Mouse (Mus musculus): ENCODE measurements around the gene Sec22b. TPM values are rescaled to one million over a fixed set of nuclear protein-coding genes. Genes with fewer than 3 reads are reported as not detected.

Gene Sec22b
- total RNA-seq, 2 experiments from 2014 or later, result 67.9 to 81.1 TPM

DNA sequence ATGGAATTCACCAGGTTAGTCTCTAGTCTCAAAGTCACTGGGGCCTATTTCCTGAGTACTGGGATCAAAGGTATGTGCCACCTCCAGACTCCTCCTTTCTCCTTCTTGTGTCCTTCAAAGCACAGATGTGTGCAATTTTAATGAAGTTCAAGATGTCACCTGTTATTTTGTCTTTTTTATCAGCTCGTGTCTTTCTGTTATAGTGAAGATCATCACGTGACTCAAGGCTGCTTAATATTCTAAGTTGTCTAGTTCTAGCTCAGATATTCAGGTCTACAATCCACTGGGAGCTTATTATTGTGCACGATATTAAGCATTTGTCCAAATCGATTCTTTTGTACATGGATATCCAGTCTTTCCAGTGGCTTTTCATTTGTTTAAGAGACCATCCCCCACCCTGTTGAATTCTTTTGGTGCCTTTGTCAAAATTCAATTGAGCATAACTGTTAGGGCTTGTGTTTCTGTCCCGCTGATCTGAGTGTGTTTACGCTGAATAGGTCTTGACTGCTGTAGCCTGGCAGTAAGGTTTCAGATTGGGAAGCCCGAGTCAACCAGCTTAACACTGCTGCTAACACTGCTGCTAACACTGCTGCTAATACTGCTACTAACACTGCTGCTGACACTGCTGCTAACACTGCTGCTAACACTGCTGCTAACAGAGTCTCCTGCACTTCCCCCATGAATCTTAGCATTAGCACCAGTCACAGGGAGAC, 38.0 kb downstream of the Sec22b start:
- no peak for DNase-seq (ENCODE audit: extremely low spot score in 1 of 2, low spot score in 1 of 2)

GRCm38 (mm10) chr3:97939626-97940510, 38.9 kb downstream of the Sec22b start:
- no peak for DNase-seq (ENCODE audit: extremely low spot score in 1 of 2, low spot score in 1 of 2)

DNA sequence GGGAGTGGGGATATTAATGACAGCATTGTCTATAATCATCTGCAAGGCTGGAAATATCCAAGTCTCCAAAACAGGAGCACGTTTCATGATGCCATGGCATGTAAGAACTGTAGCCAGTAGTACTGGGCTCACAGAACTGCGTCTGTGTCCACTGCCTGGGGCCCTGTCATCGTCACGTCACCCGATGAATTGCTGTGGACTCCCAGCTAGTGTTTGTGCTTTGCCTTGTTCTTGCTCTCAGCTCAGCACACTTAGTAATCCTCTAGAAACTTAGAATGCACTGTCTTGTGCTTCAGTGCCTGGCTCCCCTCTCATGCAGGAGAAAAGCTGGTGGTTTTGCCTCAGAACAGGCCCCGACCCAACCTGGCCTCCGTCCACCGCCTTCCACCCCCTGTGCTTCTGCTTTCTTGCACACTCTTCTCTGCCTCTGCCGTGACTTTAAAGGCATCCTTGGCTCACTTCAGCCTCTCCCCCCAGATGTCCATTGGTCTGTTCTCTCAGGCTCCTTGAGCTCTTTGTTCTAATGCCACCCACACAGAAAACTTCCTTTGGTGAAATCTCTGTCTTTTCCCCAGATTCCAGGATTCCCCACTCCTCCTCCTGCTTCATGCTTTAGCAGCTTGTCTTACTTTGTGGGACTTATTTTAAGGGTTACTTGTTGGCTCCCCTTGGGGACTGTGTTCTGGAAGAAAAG, 39.7 kb downstream of the Sec22b start:
- DNase-seq (ENCODE audit: extremely low spot score in 1 of 2, low spot score in 1 of 2), result no peak

DNA sequence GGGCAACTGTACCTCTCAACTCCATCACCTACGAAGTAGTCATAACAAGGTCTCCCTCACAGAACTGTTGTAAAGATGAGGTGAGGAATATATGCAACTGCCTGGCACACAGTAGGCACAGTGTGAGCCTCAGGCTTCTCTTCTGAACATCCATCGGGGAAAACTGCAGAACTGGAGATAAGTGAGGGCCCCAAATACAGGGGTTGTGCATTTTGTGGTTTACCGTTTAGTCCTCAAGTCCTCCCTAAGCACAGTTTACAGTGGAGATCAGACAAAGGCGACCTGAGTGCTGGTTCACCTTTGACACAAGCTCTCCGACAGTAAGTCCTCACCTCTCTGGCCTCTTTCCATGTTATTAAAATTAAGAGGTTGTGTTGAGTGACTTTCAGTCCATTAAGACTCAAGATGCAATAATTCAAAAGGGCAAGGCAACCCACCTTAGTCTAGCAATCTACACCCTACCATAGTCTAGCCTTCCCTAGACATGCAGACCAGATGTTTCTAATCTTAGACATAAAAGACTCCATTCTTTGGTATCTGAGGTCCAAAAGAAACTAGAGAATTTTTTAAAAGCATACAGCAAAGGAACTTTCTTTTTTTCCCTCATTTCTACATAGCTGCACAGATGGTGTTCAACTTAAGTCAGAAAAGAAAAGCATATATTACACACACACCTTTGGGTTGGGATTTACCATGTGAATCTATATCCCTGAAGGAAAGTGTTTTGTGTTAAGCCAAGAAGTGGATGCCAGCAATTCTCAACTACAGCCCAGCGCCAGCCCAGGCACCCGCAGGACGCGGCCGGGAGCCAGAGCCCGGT, 40.7 kb downstream of the Sec22b start:
- no peak for DNase-seq (ENCODE audit: extremely low spot score in 1 of 2, low spot score in 1 of 2)

GRCm38 (mm10) chr3:97942260-97942950, 41.4 kb downstream of the Sec22b start:
- DNase-seq (ENCODE audit: extremely low spot score in 1 of 2, low spot score in 1 of 2), result no peak

- DNase-seq (ENCODE audit: extremely low spot score in 1 of 2, low spot score in 1 of 2), result no peak
These were observed 43.5 kb downstream of the Sec22b start for GRCm38 (mm10) chr3:97944462-97944861.

DNA sequence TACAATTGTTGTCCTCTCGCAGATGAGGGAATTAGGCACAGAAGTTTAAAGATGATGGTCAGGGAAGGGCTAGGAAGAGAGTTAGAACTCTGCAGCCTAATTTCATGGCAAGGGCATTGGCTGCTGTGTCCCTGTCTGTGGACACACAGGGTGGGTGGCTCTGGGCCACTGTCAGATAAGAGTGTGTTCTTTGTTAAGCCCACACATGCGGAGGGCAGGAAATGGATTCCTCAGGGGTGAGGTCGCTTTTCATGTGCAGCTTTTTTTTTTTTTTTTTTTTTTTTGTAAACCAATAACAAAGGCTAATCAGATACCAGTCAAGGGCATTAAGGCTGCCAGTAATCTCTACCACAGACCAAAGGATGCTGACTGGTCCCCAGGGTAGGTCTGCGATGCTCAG, 45.4 kb downstream of the Sec22b start:
- DNase-seq (ENCODE audit: extremely low spot score in 1 of 2, low spot score in 1 of 2), result no peak

- DNase-seq (ENCODE audit: extremely low spot score in 1 of 2, low spot score in 1 of 2), result no peak
These were observed 47.5 kb downstream of the Sec22b start for GRCm38 (mm10) chr3:97948518-97948917.

DNA sequence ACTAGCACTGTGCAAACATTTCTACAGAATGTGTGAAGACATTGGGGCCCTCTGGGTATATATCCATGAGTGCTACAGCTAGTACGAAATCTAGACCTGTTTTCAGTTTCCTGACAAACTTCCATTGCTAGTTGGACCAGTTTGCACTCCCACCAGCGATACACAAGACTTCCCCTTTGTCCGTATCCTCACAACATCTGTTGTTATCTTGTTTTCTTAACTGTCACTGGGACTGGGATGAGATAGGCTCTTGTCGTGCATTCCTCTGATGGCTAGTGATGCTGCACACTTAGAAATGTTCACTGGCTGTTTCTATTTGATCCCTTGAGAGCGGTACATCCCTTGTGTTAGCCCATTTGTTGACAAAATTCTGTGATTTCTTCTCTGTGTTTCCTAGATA, 49.0 kb downstream of the Sec22b start:
- no peak for DNase-seq (ENCODE audit: extremely low spot score in 1 of 2, low spot score in 1 of 2)

DNA sequence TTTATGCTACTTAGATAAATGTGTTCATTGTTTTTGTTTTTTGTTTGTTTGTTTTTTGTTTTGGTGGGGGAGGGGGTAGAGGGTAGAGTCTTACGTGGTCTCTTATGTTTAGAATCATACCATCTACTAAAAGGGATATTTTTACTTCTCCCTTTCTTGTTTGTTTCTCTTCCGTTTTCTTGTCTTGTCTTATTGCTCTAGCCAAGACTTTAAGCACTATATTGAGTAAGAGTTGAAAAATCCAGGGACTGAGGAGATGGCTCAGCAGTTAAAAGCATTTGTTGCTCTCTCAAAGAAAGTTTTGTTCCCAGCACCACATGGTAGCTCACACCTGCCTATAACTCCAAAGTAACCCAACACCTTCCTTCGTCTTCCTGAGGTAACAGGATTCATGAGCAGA, 50.1 kb downstream of the Sec22b start:
- no peak for DNase-seq (ENCODE audit: extremely low spot score in 1 of 2, low spot score in 1 of 2)

DNA sequence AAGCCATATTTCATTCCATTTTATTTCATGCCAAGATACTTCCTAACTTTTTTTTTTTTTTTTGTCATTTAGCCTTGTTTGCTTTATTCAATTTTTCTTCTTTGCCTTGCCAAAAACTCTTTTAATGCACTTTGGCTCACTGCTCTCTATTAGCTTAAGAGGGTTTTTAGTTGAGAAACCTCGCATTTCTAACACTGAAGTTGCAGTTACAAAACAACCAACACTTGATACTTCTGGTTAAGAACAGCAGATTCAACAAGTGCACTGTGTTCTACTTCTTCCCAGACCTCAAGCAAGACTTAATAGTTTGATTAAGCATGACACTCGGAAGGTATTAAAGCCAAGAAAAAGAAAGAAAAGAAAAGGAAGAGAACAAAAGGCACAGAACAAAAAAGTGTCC, 52.2 kb downstream of the Sec22b start:
- DNase-seq (ENCODE audit: extremely low spot score in 1 of 2, low spot score in 1 of 2), result no peak

DNA sequence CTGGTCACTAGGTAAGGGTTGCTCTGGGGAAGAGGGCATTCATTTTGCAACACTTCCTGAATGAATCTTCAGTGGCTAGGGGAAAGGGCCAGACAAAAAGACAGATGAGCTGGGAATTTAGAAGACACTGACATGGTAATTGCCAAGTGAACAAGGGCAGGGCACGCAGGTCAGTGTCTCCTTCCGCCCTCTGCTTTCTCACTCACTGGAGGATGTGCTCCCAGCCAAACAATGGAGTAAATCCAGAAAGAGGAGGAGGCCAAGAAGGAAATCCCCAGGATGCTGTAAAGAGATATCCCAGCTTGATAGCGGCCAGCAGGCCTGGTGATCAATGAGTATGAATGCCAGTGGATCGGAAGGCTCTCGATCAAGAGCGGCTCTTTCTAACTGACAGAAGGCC, 55.3 kb downstream of the Sec22b start:
- no peak for DNase-seq (ENCODE audit: extremely low spot score in 1 of 2, low spot score in 1 of 2)

DNA sequence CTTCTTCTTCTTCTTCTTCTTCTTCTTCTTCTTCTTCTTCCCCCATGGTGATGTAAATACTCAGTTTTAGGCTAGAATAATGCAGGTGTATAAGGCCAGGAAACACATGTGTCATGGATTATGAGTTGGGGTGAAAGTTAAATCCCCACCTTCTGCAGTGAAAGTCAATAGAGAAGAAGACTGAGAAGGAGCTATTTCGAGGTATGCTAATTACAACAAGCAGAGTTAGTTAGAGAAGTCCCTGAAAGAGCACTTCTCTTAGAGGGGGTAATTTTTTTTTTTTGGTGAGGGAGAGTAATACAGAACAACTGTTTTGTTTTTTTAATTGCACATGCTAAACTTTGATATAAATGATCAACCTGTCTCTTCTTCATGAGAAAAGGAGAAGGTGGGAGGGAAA, 55.9 kb downstream of the Sec22b start:
- no peak for DNase-seq (ENCODE audit: extremely low spot score in 1 of 2, low spot score in 1 of 2)

DNA sequence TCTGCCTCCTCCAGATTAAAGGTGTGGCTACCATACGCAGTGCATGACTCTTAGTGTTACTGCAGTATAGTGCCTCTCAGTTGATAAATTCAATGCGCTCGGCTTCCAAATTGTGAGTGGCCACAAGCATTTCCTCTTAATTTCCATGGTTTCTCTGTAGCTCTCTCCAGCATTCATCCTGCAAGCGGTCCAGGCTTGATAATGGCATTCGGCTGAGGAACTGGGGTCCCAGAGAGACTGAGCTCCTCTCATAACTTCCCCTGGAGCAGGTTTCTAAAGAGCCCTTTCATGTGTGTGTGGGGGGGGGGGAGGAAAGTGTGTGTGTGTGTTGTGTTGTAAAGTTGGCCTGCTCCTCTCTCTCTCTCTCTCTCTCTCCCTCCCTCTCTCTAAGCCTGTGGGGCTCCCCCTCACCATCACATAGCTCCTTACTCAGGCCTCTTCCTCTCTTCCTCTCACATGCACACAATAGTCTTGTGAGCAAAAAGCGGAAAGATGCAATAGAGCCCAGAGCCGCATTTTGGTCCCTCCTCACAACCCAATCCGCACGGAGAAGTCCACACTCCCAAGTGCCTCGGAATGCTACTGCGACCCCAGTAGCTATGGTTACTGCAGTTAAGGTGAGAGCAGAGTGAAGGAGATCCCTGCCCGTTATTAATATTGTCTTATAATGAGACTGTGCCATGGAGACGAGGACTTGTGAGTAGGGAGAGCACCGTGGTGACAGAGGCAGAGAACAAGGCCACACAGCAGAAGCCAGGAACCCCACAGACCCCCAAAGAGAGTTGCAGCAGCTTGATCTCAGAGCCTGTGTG, 60.0 kb downstream of the Sec22b start:
- no peak for DNase-seq (ENCODE audit: extremely low spot score in 1 of 2, low spot score in 1 of 2)

DNA sequence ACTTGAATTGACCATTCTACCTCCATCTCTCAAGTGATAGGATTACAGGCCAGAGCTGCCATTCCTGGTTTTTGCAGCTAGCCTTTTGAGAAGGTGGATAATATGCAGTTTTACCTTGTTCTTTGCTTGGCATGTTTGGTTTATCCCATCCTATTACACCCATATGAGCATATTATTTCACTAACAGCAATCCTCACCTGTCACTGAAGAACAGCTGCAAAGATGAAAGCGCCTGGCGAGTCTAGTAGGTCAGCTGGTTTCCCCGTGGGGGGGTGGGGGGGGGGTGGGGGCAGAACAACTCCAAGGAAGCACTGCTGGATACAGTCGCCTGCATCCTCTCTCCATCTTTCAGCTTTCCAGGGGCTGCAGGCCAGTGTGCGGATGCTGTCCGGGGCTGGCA, 61.0 kb downstream of the Sec22b start:
- DNase-seq (ENCODE audit: extremely low spot score in 1 of 2, low spot score in 1 of 2), result no peak

DNA sequence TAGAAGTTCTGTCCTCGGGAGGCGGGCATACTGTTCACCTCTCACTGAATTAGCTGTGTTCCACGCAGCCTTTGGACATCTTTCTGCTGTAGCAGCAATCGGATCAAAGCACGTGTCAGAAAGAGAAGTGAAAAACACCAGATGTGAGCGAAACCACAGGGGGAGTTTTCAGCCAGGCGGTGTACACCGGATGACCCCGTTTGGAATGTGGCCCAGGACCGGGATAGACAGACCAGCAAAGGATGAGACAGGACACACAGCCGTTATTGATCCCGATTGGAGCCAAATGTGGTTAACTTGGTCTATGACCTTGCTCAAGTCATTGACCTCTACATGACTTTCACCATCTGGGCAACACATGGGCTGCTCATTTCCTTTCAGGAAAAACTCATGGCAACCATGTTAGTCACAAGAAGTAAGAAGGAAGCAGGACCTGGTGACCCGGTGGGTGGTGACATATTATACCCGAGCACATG, 63.9 kb downstream of the Sec22b start:
- DNase-seq (ENCODE audit: extremely low spot score in 1 of 2, low spot score in 1 of 2), result no peak

GRCm38 (mm10) chr3:97967627-97968026, 66.6 kb downstream of the Sec22b start:
- DNase-seq (ENCODE audit: extremely low spot score in 1 of 2, low spot score in 1 of 2), result no peak

DNA sequence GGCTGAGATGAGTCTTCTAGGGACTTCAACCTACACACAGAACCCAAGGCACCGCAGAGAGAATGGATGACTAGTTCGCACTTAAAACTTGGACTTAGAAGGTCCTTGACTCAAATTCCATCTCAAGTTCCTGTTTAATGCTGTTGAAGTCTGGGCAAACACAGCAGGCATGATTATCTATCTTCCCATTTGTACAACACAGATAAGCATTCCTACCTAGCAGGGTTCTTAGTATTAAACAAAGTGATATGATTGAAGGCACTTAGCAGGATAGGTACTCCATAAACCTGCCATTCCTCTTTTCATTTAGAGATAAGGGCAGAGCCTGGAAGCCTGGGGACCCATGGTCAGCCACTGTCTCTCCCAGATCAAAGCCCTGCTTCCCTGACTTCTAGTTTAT, 67.2 kb downstream of the Sec22b start:
- DNase-seq (ENCODE audit: extremely low spot score in 1 of 2, low spot score in 1 of 2), result no peak

DNA sequence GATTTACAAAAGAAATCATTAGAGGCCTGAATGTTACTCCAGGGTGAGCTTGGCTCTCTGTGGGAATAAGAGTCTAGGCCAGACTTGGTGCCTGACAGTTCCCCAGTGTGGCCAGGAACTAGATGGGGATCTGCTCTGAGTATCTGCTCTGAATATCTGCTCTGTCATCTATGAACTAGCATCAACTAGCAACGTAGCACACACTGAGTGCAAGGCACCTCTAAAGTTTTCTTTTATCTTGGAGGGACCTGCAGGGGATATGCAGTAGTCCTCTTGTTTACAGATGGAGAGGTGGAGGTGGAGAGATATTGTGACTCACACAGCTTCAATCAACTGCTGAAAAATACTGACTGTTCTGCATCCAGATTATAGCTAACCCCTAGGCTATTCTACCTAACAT, 68.0 kb downstream of the Sec22b start:
- no peak for DNase-seq (ENCODE audit: extremely low spot score in 1 of 2, low spot score in 1 of 2)
